Mouse (Mus musculus): ENCODE data around the gene Crlf1.

The Crlf1 gene

GRCm38 (mm10) chr8:70492664-70493640 lies at the start of gene Crlf1:
TSS of gene Crlf1 (plus strand) at chr8:70493158.
- no peak for DNase-seq (ENCODE audit: low spot score)

- peak; percentile 67 for DNase-seq (ENCODE audit: low spot score)
Measured at GRCm38 (mm10) chr8:70443326-70443725, 49.6 kb upstream of the Crlf1 start.

- DNase-seq (ENCODE audit: low spot score), result no peak
Measured at GRCm38 (mm10) chr8:70445988-70446387, 47.0 kb upstream of the Crlf1 start.

GRCm38 (mm10) chr8:70447639-70448420 lies 45.1 kb upstream of the Crlf1 start:
- DNase-seq (ENCODE audit: low spot score), result no peak

GRCm38 (mm10) chr8:70452196-70452966 lies 40.6 kb upstream of the Crlf1 start:
- DNase-seq (ENCODE audit: low spot score), result no peak

- no peak for DNase-seq (ENCODE audit: low spot score)
Measured at GRCm38 (mm10) chr8:70453852-70454251, 39.1 kb upstream of the Crlf1 start.

- no peak for DNase-seq (ENCODE audit: low spot score)
Measured at GRCm38 (mm10) chr8:70456996-70457395, 36.0 kb upstream of the Crlf1 start.

- DNase-seq (ENCODE audit: low spot score), result no peak
Measured at GRCm38 (mm10) chr8:70457882-70458281, 35.1 kb upstream of the Crlf1 start.

GRCm38 (mm10) chr8:70458462-70458861 lies 34.5 kb upstream of the Crlf1 start:
- no peak for DNase-seq (ENCODE audit: low spot score)

- no peak for DNase-seq (ENCODE audit: low spot score)
Measured at GRCm38 (mm10) chr8:70459636-70460035, 33.3 kb upstream of the Crlf1 start.

- DNase-seq (ENCODE audit: low spot score), result no peak
Measured at GRCm38 (mm10) chr8:70460199-70460598, 32.8 kb upstream of the Crlf1 start.

GRCm38 (mm10) chr8:70460606-70461005 lies 32.4 kb upstream of the Crlf1 start:
- no peak for DNase-seq (ENCODE audit: low spot score)

GRCm38 (mm10) chr8:70461765-70462515 lies 31.0 kb upstream of the Crlf1 start:
- DNase-seq (ENCODE audit: low spot score), result no peak

GRCm38 (mm10) chr8:70462516-70462813 lies 30.5 kb upstream of the Crlf1 start:
- no peak for DNase-seq (ENCODE audit: low spot score)

- no peak for DNase-seq (ENCODE audit: low spot score)
Measured at GRCm38 (mm10) chr8:70463306-70463705, 29.7 kb upstream of the Crlf1 start.

GRCm38 (mm10) chr8:70464162-70464561 lies 28.8 kb upstream of the Crlf1 start:
- no peak for DNase-seq (ENCODE audit: low spot score)

- DNase-seq (ENCODE audit: low spot score), result no peak
Measured at GRCm38 (mm10) chr8:70465701-70466100, 27.3 kb upstream of the Crlf1 start.

GRCm38 (mm10) chr8:70466305-70466704 lies 26.7 kb upstream of the Crlf1 start:
- no peak for DNase-seq (ENCODE audit: low spot score)

GRCm38 (mm10) chr8:70466771-70467170 lies 26.2 kb upstream of the Crlf1 start:
- no peak for DNase-seq (ENCODE audit: low spot score)

GRCm38 (mm10) chr8:70467229-70467725 lies 25.7 kb upstream of the Crlf1 start:
- no peak for DNase-seq (ENCODE audit: low spot score)

GRCm38 (mm10) chr8:70467907-70468306 lies 25.1 kb upstream of the Crlf1 start:
- no peak for DNase-seq (ENCODE audit: low spot score)

All from c-Kit-positive CD71-positive TER-119-positive erythroid progenitor cells, embryonic 14.5 days (primary cell).